Mouse (Mus musculus) brain, embryonic 14.5 days (tissue): ENCODE measurements around the gene Rfc2.

Source experiments
- CTCF ChIP-seq: fragments of 200-500 bp; IDR thresholded peaks from 2 replicates; pipeline ENCODE4 v1.5.1; 2012; ENCODE audit warnings: inconsistent platforms, mild to moderate bottlenecking, moderate library complexity, borderline replicate concordance; ENCODE audit not compliant: insufficient read depth, insufficient read length; ENCODE audit errors: extremely low read depth
- POLR2A ChIP-seq: fragments of 200-500 bp; IDR thresholded peaks from 2 replicates; pipeline ENCODE4 v1.6.1; 2012; ENCODE audit warnings: mild to moderate bottlenecking, inconsistent platforms, borderline replicate concordance; ENCODE audit not compliant: poor library complexity, insufficient read depth, insufficient read length, severe bottlenecking; ENCODE audit errors: extremely low read depth

- no peak for TF ChIP-seq POLR2A
- TF ChIP-seq CTCF = no peak
Observed at GRCm38 (mm10) chr5:134567445-134567844, 13.7 kb upstream of the Rfc2 start.
